Mouse (Mus musculus) hindbrain, embryonic 16.5 days (tissue): ENCODE results near the gene Idh1. TPM values are rescaled to one million over a fixed set of nuclear protein-coding genes. Genes with fewer than 3 reads are reported as not detected.
"Not testable (repeated sequence)": the region's sequence is repeated elsewhere in the genome, so short reads cannot be mapped to it uniquely, and the experiment has no call there.

Source experiments
- ATAC-seq: fragments of 200-750 bp; cut with Nextera tagmentation; 2 replicates; pipeline ENCODE4 v1.8.0; 2017; ENCODE audit warnings: moderate TSS enrichment, moderate library complexity
- H3K27ac ChIP-seq: fragments of 300-500 bp; sonication (generic); 2 replicates; pipeline ENCODE4 v1.5.1; 2014; ENCODE audit warnings: low read depth, mild to moderate bottlenecking, control low read depth, low read length, moderate library complexity
- H3K27me3 ChIP-seq: fragments of 300-500 bp; sonication (generic); replicated peaks from 2 replicates; pipeline ENCODE4 v1.6.1; 2014; ENCODE audit warnings: low read length; ENCODE audit not compliant: control insufficient read depth, insufficient read depth
- H3K36me3 ChIP-seq: fragments of 300-500 bp; sonication (generic); 2 replicates; pipeline ENCODE4 v1.6.1; 2014; ENCODE audit warnings: mild to moderate bottlenecking, low read length, moderate library complexity, mixed read lengths; ENCODE audit not compliant: control insufficient read depth, insufficient read depth
- H3K4me1 ChIP-seq: fragments of 300-500 bp; sonication (generic); 2 replicates; pipeline ENCODE4 v1.6.1; 2014; ENCODE audit warnings: low read depth, low read length; ENCODE audit not compliant: control insufficient read depth, insufficient read depth
- H3K4me2 ChIP-seq: fragments of 300-500 bp; sonication (generic); 2 replicates; pipeline ENCODE4 v1.6.1; 2014; ENCODE audit warnings: mild to moderate bottlenecking, low read length, control low read depth, moderate library complexity
- H3K4me3 ChIP-seq: fragments of 300-500 bp; sonication (generic); 2 replicates; pipeline ENCODE4 v1.5.1; 2014; ENCODE audit warnings: mild to moderate bottlenecking, low read length, control low read depth, moderate library complexity
- H3K9ac ChIP-seq: fragments of 300-500 bp; sonication (generic); 2 replicates; pipeline ENCODE4 v1.6.1; 2014; ENCODE audit warnings: low read depth, mild to moderate bottlenecking, control low read depth, low read length, moderate library complexity
- H3K9me3 ChIP-seq: fragments of 300-500 bp; sonication (generic); 2 replicates; pipeline ENCODE4 v1.6.1; 2014; ENCODE audit warnings: mild to moderate bottlenecking, low read length, moderate library complexity; ENCODE audit not compliant: control insufficient read depth
- WGBS: fragments of 180-500 bp; shearing (Covaris S2); extraction: QIAGEN DNeasy Blood & Tissue Kit; methylation state at CpG from one replicate; pipeline ENCODE4 v1.1.7; 2014; 5-methylcytosine and 5-hydroxymethylcytosine counted together
- polyA plus RNA-seq: library from polyadenylated mRNA; unstranded; fragments of >200 nt; fragmentation: Nextera tagmentation; extraction: Ambion mirVana; gene quantifications from 2 replicates; pipeline ENCODE4 v1.2.1, GENCODE M21; 2015

Idh1 gene
- 484 and 497 TPM in 2 replicates for polyA plus RNA-seq

DNA sequence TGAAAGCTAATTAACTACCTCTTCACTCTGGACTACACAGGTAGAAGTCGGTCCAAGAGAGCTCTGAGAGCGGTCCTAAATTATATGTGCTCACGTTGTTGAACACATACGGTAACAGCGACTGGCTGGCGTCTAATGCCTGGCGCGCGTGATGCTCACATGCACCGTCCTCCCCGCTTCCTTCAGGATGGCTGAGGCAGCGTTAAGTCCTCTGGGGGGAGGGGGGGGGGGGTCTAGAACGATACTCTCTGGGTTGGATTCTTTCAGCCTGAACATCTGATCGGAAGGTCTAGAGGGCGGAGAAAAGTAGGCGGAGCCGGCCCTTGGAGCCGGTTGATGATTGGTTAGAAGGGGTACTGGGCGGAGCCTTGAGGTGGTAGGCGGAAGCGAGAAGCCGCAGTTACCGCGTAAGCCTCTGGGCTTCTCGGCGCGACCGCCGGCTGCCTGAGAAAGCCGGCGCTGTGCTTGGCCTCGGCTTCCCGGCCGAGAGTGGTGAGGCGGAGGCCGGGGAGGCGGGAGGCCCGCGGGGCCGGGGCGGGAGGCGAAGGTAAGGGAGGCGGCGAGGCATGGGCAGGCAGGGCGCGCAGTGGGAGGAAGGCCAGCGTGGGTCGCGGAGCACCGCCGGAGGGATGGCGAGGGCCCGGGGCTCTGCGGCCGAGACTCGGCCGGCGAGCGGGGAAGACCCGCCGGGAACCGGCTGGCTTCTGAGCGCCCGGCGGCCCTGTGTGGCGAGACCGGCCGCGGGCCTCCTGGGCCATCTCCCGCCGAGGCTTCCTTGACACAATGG, at the start of gene Idh1, which contains the start of gene Pikfyve:
TSS of gene Idh1 (minus strand) at position 214 of the 787 bp plus-strand sequence.
TSS of gene Pikfyve (plus strand) at position 397 of the 787 bp plus-strand sequence.
- Histone ChIP-seq H3K4me2 (peak within 1 kb of the TSS; percentile 90), H3K9ac (peak within 1 kb of the TSS; percentile 94), H3K36me3 (no peaks in the 10 kb centered on the region), H3K9me3 (no peaks in the 10 kb centered on the region), H3K27me3 (no peaks in the 10 kb centered on the region), H3K4me3 (peak within 1 kb of the TSS; percentile 98), H3K4me1 (peaks cover 12% of the 10 kb centered on the region), H3K27ac (peak within 1 kb of the TSS; percentile 87)
- under 1% methylated on average over 66 of the region's 71 CpGs for WGBS
- peak; percentile 100 for ATAC-seq

DNA sequence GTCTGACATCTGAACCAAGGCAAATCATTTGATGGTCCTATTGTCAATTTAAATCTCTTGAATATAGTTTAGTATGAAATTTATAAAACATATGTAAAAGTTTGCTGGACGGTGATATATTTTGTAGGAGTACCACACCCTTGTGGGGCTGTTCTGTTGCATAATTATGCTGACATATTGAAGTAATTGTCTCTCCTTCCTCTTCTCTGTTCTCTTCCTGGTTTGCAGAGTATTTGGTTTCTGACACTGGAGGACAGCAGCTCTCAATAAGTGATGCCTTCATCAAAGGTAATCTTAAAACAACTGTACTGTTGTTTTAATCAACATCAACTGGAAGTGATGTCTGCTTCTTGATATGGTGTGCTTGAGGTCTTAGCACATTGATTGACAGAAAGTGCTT, 44.3 kb upstream of the Idh1 start:
- no peak overlapping the region for H3K4me2 ChIP-seq
- 97% methylated on average over 1 of the region's 1 CpGs for WGBS
- ATAC-seq: no peak
- H3K9ac ChIP-seq: no peak overlapping the region
- peaks cover 8% of the 10 kb centered on the region for H3K36me3 ChIP-seq
- H3K27ac ChIP-seq: no peak overlapping the region
- H3K9me3 ChIP-seq: no peaks in the 10 kb centered on the region
- no peaks in the 10 kb centered on the region for H3K27me3 ChIP-seq
- no peak overlapping the region for H3K4me3 ChIP-seq
- no peaks in the 10 kb centered on the region for H3K4me1 ChIP-seq

DNA sequence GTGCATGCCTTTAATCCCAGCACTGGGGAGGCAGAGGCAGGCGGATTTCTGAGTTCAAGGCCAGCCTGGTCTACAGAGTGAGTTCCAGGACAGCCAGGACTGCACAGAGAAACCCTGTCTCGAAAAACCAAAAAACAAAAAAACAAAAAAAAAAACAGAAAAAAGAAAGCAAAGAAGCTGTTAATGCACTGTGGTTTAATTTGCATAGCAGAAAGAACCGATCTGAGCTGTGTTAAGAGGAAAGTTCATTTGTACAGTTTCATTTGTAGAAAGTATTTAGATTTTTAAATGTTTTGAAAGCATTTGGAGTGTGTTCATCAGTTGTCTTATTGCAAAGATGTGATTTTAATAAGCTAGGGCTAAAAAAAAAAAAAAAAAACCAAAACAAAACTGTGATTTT, 43.5 kb upstream of the Idh1 start:
- H3K36me3 ChIP-seq, H3K9me3 ChIP-seq, H3K4me1 ChIP-seq, H3K4me2 ChIP-seq, H3K9ac ChIP-seq, H3K27ac ChIP-seq, H3K27me3 ChIP-seq, H3K4me3 ChIP-seq, ATAC-seq: not testable (repeated sequence)
- WGBS: 89% methylated on average over 3 of the region's 3 CpGs

DNA sequence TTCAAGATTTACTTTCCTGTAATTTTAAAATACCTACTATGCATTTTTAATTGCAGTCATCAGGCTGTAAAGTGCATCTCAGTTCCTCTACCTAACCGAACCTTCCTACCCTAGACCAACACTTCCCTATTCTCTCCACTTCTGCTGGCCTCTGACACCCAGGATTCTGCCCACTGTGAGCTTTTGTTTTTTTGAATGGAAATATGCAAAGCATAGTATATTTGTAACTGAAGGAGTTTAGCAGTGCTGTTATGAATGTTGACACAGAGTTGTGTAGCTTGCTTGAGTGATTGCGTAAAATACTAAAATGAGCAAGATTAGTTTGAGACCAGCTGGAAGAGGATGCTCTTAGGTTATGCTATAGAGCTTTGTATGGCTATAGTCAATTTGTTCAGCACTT, 41.4 kb upstream of the Idh1 start:
- 89% methylated on average over 2 of the region's 2 CpGs for WGBS
- H3K9ac ChIP-seq: no peak overlapping the region
- peaks cover 5% of the 10 kb centered on the region for H3K36me3 ChIP-seq
- no peaks in the 10 kb centered on the region for H3K9me3 ChIP-seq
- no peaks in the 10 kb centered on the region for H3K4me1 ChIP-seq
- no peak overlapping the region for H3K27ac ChIP-seq
- H3K4me2 ChIP-seq: no peak overlapping the region
- no peak overlapping the region for H3K4me3 ChIP-seq
- no peaks in the 10 kb centered on the region for H3K27me3 ChIP-seq
- ATAC-seq: no peak

DNA sequence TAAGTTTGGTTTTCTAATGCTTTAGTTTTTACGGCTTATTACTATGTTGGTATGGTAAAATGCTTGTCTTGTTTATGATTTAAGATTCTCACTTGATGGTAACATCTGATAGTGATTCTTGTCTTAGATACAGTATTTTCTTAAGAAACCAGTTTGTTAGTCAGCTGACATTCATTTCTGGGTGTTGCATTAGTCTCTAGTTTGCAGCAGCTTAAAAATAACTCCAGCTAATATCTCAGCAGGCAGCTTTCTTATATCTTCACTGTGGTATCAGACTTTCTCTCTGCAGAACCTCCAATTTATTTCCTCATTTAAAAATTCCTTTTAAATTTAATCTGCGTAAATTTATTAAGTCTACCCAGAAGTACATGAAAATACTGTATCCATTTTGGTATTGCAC, 37.4 kb upstream of the Idh1 start:
- no peaks in the 10 kb centered on the region for H3K27me3 ChIP-seq
- no peak overlapping the region for H3K27ac ChIP-seq
- H3K9me3 ChIP-seq: no peaks in the 10 kb centered on the region
- H3K4me3 ChIP-seq: no peak overlapping the region
- no peak for ATAC-seq
- H3K4me2 ChIP-seq: no peak overlapping the region
- peaks cover 12% of the 10 kb centered on the region for H3K36me3 ChIP-seq
- no peaks in the 10 kb centered on the region for H3K4me1 ChIP-seq
- H3K9ac ChIP-seq: no peak overlapping the region
- WGBS: 99% methylated on average over 2 of the region's 2 CpGs

DNA sequence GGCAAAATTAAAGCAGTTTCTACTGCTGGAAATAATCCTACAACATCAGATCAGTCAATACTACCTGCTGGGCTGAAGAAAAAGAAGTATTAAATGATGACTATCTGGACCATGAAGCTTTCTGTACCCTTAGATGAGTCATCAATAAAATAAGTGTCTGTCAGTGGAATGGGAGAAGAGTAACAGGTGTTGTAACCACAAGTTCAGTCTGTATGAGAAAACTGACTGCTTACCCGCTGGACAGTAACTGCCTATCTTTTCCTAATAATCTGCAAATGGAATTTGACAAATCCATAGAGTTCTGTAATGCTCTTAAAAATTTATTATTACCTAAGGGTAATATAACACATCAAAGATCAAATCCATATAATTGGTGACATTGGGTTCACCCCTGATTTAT, 31.7 kb upstream of the Idh1 start:
- no peaks in the 10 kb centered on the region for H3K4me1 ChIP-seq
- no peak overlapping the region for H3K4me3 ChIP-seq
- H3K4me2 ChIP-seq: no peak overlapping the region
- peaks cover 11% of the 10 kb centered on the region for H3K36me3 ChIP-seq
- no peaks in the 10 kb centered on the region for H3K9me3 ChIP-seq
- H3K27me3 ChIP-seq: no peaks in the 10 kb centered on the region
- WGBS: 89% methylated on average over 1 of the region's 1 CpGs
- H3K27ac ChIP-seq: no peak overlapping the region
- ATAC-seq: no peak
- no peak overlapping the region for H3K9ac ChIP-seq

DNA sequence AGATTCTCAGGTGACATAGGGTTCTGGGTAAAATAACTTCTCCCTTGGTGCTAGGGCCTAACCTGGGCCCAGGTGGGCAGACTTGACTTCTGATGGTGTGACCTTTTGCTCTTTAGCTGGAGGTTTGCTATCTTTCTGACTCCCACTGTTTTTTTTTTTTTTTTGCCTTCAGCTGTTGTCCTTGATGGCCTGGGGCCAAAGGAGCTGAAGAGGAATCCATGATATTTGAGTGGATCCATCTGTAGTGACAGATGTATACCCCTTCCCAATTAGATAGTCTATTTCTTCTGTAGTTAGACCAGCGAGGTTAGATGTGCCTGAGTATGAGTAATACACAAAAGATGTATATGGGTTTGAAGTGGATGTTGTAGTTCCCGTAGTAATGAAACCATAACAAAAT, 31.3 kb upstream of the Idh1 start:
- Histone ChIP-seq H3K9ac (no peak overlapping the region), H3K4me3 (no peak overlapping the region), H3K9me3 (no peaks in the 10 kb centered on the region), H3K27me3 (no peaks in the 10 kb centered on the region), H3K27ac (no peak overlapping the region), H3K4me2 (no peak overlapping the region), H3K36me3 (peaks cover 11% of the 10 kb centered on the region), H3K4me1 (no peaks in the 10 kb centered on the region)
- no peak for ATAC-seq
- WGBS: 90% methylated on average over 2 of the region's 2 CpGs

DNA sequence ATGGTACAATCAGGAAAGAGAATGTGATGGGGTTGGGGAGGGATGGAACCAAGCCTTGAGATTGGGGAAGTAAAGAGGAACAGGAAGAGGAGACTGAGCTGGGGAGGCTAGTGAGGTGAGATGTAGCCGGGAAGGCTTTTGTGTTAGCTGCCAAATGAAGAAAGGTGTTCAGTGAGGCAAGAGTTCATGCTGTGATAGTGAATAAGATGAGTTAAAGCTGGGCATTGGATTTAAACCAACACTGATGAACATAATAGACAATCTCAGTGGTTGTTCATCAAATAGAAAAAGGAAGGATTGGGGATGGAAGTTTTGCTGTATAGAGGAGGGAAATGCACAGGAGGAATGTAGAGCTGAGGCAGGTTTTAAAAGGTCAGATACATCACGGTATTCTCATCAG, 26.9 kb upstream of the Idh1 start:
- Histone ChIP-seq H3K4me3 (no peak overlapping the region), H3K27me3 (no peaks in the 10 kb centered on the region), H3K27ac (no peak overlapping the region), H3K4me1 (no peaks in the 10 kb centered on the region), H3K9me3 (peaks cover 2% of the 10 kb centered on the region), H3K36me3 (peaks cover 18% of the 10 kb centered on the region), H3K9ac (no peak overlapping the region), H3K4me2 (no peak overlapping the region)
- no peak for ATAC-seq
- WGBS: 16% methylated on average over 2 of the region's 2 CpGs

DNA sequence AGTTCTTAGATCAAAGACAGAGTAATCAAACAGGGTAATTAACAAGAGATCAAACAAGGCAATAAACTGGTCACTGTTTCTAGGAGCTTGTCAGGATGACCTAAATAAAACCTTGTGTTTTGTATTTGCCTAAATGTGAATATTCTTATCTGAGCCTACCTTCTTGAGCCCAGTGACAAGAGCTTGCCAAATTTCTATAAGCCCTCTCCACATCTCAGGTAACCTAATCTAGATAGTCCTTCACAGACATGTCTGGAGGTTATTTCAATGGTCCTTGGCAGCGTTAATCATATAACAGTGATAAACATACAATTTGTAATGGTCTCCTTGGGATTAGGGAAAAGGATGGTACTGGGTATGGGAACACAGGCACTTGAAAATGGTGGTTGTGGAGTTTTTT, 18.0 kb upstream of the Idh1 start:
- Histone ChIP-seq H3K4me1 (no peaks in the 10 kb centered on the region), H3K9ac (no peak overlapping the region), H3K36me3 (peaks cover 22% of the 10 kb centered on the region), H3K9me3 (no peaks in the 10 kb centered on the region; the same call in 1 of the 2 replicates), H3K4me2 (no peak overlapping the region), H3K27me3 (no peaks in the 10 kb centered on the region), H3K4me3 (no peak overlapping the region), H3K27ac (no peak overlapping the region)
- ATAC-seq: no peak
- 87% methylated on average over 1 of the region's 1 CpGs for WGBS
